Mouse (Mus musculus): ENCODE data around the gene Oaz2.

- TF ChIP-seq CHD2 (IDR thresholded peaks at IDR 0.05; ENCODE audit: low read depth, low read length): no peak
- TF ChIP-seq ZC3H11A (IDR thresholded peaks at IDR 0.05; ENCODE audit: borderline replicate concordance, low read depth, low read length): no peak
- TF ChIP-seq HCFC1 (IDR thresholded peaks at IDR 0.05; ENCODE audit: borderline replicate concordance, insufficient read depth, low read length): no peak
- no peak for TF ChIP-seq ZNF384 (IDR thresholded peaks at IDR 0.05; ENCODE audit: low read depth, low read length)
- no peak for TF ChIP-seq MAFK (IDR thresholded peaks at IDR 0.05; ENCODE audit: insufficient read depth, low read depth, low read length)
Measured at GRCm38 (mm10) chr9:65642546-65642945, 25.3 kb upstream of the Oaz2 start.
